Mouse (Mus musculus): Measurements from ENCODE around the gene Mrc2.

Mrc2 gene

GRCm38 (mm10) chr11:105356301-105356700 is 63.9 kb downstream of the Mrc2 start:
- TF ChIP-seq GATA4 (IDR thresholded peaks at IDR 0.05; ENCODE audit: insufficient replicate concordance, low read length) = no peak

GRCm38 (mm10) chr11:105362041-105362765 is 69.8 kb downstream of the Mrc2 start:
- no peak for TF ChIP-seq GATA4 (IDR thresholded peaks at IDR 0.05; ENCODE audit: insufficient replicate concordance, low read length)

- TF ChIP-seq GATA4 (IDR thresholded peaks at IDR 0.05; ENCODE audit: insufficient replicate concordance, low read length) = no peak
Observed at GRCm38 (mm10) chr11:105362946-105363597, 70.6 kb downstream of the Mrc2 start.

GRCm38 (mm10) chr11:105363598-105364385 is 71.3 kb downstream of the Mrc2 start:
- TF ChIP-seq GATA4 (IDR thresholded peaks at IDR 0.05; ENCODE audit: insufficient replicate concordance, low read length) = peak; percentile 68

- TF ChIP-seq GATA4 (IDR thresholded peaks at IDR 0.05; ENCODE audit: insufficient replicate concordance, low read length) = no peak
Observed at GRCm38 (mm10) chr11:105364386-105365065, 72.1 kb downstream of the Mrc2 start.

- TF ChIP-seq GATA4 (IDR thresholded peaks at IDR 0.05; ENCODE audit: insufficient replicate concordance, low read length) = no peak
Observed at GRCm38 (mm10) chr11:105365611-105366010, 73.2 kb downstream of the Mrc2 start.

- TF ChIP-seq GATA4 (IDR thresholded peaks at IDR 0.05; ENCODE audit: insufficient replicate concordance, low read length) = no peak
Observed at GRCm38 (mm10) chr11:105366051-105366450, 73.6 kb downstream of the Mrc2 start.

GRCm38 (mm10) chr11:105367163-105367562 is 74.7 kb downstream of the Mrc2 start:
- TF ChIP-seq GATA4 (IDR thresholded peaks at IDR 0.05; ENCODE audit: insufficient replicate concordance, low read length) = no peak

GRCm38 (mm10) chr11:105368833-105369232 is 76.4 kb downstream of the Mrc2 start:
- TF ChIP-seq GATA4 (IDR thresholded peaks at IDR 0.05; ENCODE audit: insufficient replicate concordance, low read length) = no peak

GRCm38 (mm10) chr11:105369526-105370386 is 77.3 kb downstream of the Mrc2 start:
- TF ChIP-seq GATA4 (IDR thresholded peaks at IDR 0.05; ENCODE audit: insufficient replicate concordance, low read length) = no peak

GRCm38 (mm10) chr11:105371818-105372217 is 79.4 kb downstream of the Mrc2 start:
- no peak for TF ChIP-seq GATA4 (IDR thresholded peaks at IDR 0.05; ENCODE audit: insufficient replicate concordance, low read length)

GRCm38 (mm10) chr11:105373881-105374280 is 81.4 kb downstream of the Mrc2 start:
- peak; percentile 31; the same call in 1 of the 2 replicates for TF ChIP-seq GATA4 (IDR thresholded peaks at IDR 0.05; ENCODE audit: insufficient replicate concordance, low read length)

- no peak for TF ChIP-seq GATA4 (IDR thresholded peaks at IDR 0.05; ENCODE audit: insufficient replicate concordance, low read length)
Observed at GRCm38 (mm10) chr11:105374526-105375175, 82.2 kb downstream of the Mrc2 start.

GRCm38 (mm10) chr11:105375821-105376235 is 83.4 kb downstream of the Mrc2 start:
- TF ChIP-seq GATA4 (IDR thresholded peaks at IDR 0.05; ENCODE audit: insufficient replicate concordance, low read length) = no peak

Measured in liver, adult (tissue).